In genomic region chr4:115939295-115940102, GRCm38 (mm10) we compare ENCODE assay signal across 8 mouse cellular contexts. TPM values are rescaled to one million over a fixed set of nuclear protein-coding genes. Genes with fewer than 3 reads are reported as not detected.
A peak's percentile ranks its signal among the peaks of the same experiment; 100 is the strongest.
DNase-seq lines count a peak whose midpoint lies in the region; ATAC-seq and TF ChIP-seq lines count a peak whose summit lies in the region.

Gene Dmbx1, minus strand, starts transcription at chr4:115939926.

- peak; percentile 39; the same call in 1 of the 2 replicates for ATAC-seq in embryonic facial prominence, embryonic 13.5 days (ENCODE audit: insufficient number of reproducible peaks, insufficient read depth, low FRiP score, low TSS enrichment, low read depth)
- no peak for ATAC-seq in hindbrain, postnatal 0 days
- ATAC-seq in lung, embryonic 15.5 days (ENCODE audit: borderline replicate concordance, extremely low read depth, low FRiP score, low TSS enrichment), result no peak; the same call in 1 of the 2 replicates
- ATAC-seq in stomach, embryonic 16.5 days (ENCODE audit: insufficient read depth, low FRiP score), result peak; percentile 44; the same call in 1 of the 2 replicates

- TF ChIP-seq CTCF in hindbrain, postnatal 0 days (IDR thresholded peaks at IDR 0.05; ENCODE audit: low read depth), result no peak

- under 1% methylated on average over 71 of the region's 71 CpGs for WGBS in embryonic facial prominence, embryonic 13.5 days
- under 1% methylated on average over 71 of the region's 71 CpGs for WGBS in hindbrain, postnatal 0 days
- WGBS in lung, embryonic 15.5 days, result under 1% methylated on average over 71 of the region's 71 CpGs
- under 1% methylated on average over 70 of the region's 71 CpGs for WGBS in stomach, embryonic 16.5 days

- peak within 1 kb of the TSS; percentile 58 for H3K9ac ChIP-seq in embryonic facial prominence, embryonic 13.5 days
- no peak within 1 kb of the TSS for H3K9ac ChIP-seq in hindbrain, postnatal 0 days (replicated peaks; ENCODE audit: low read length)
- no peak within 1 kb of the TSS for H3K9ac ChIP-seq in lung, embryonic 15.5 days
- no peak within 1 kb of the TSS for H3K9ac ChIP-seq in stomach, embryonic 16.5 days (ENCODE audit: low read length)

- peaks cover 53% of the 10 kb centered on the region for H3K4me1 ChIP-seq in embryonic facial prominence, embryonic 13.5 days
- H3K4me1 ChIP-seq in hindbrain, postnatal 0 days (ENCODE audit: insufficient read depth, low read length), result no peaks in the 10 kb centered on the region
- peaks cover 21% of the 10 kb centered on the region for H3K4me1 ChIP-seq in lung, embryonic 15.5 days
- H3K4me1 ChIP-seq in stomach, embryonic 16.5 days (ENCODE audit: control insufficient read depth, insufficient read depth, low read length), result peaks cover 11% of the 10 kb centered on the region; the same call in 1 of the 2 replicates

- H3K36me3 ChIP-seq in embryonic facial prominence, embryonic 13.5 days, result no peaks in the 10 kb centered on the region
- no peaks in the 10 kb centered on the region for H3K36me3 ChIP-seq in hindbrain, postnatal 0 days (ENCODE audit: insufficient read depth, low read length)
- no peaks in the 10 kb centered on the region for H3K36me3 ChIP-seq in lung, embryonic 15.5 days
- H3K36me3 ChIP-seq in stomach, embryonic 16.5 days (ENCODE audit: control insufficient read depth, insufficient read depth, low read length), result no peaks in the 10 kb centered on the region

- H3K4me2 ChIP-seq in embryonic facial prominence, embryonic 13.5 days, result peak within 1 kb of the TSS; percentile 74
- H3K4me2 ChIP-seq in hindbrain, postnatal 0 days (ENCODE audit: low read depth, low read length), result peak within 1 kb of the TSS; percentile 42
- H3K4me2 ChIP-seq in lung, embryonic 15.5 days, result peak within 1 kb of the TSS; percentile 70
- H3K4me2 ChIP-seq in stomach, embryonic 16.5 days (ENCODE audit: low read depth, low read length), result peak within 1 kb of the TSS; percentile 55

- H3K27me3 ChIP-seq in embryonic facial prominence, embryonic 13.5 days, result peaks cover 99% of the 10 kb centered on the region
- peaks cover 77% of the 10 kb centered on the region for H3K27me3 ChIP-seq in hindbrain, postnatal 0 days (ENCODE audit: insufficient read depth, low read length)
- H3K27me3 ChIP-seq in lung, embryonic 15.5 days, result peaks cover 99% of the 10 kb centered on the region
- peaks cover 98% of the 10 kb centered on the region for H3K27me3 ChIP-seq in stomach, embryonic 16.5 days (ENCODE audit: control insufficient read depth, insufficient read depth, low read length)

- peak; percentile 15 for DNase-seq in right cerebral cortex, postnatal 4 days
- no peak for DNase-seq in right cerebral cortex, adult 2 months (ENCODE audit: low spot score in 2 of 2)
- DNase-seq in hindbrain, postnatal 0 days (ENCODE audit: low spot score), result no peak
- no peak for DNase-seq in thymus, postnatal 25 days
- DNase-seq in layer of hippocampus, postnatal 14 days (ENCODE audit: low spot score in 2 of 2), result no peak

- no peaks in the 10 kb centered on the region for H3K9me3 ChIP-seq in embryonic facial prominence, embryonic 13.5 days
- no peaks in the 10 kb centered on the region for H3K9me3 ChIP-seq in hindbrain, postnatal 0 days (ENCODE audit: low read length)
- no peaks in the 10 kb centered on the region for H3K9me3 ChIP-seq in lung, embryonic 15.5 days
- no peaks in the 10 kb centered on the region for H3K9me3 ChIP-seq in stomach, embryonic 16.5 days (replicated peaks; ENCODE audit: control insufficient read depth, low read length)

- H3K27ac ChIP-seq in embryonic facial prominence, embryonic 13.5 days, result no peak within 1 kb of the TSS; the same call in 1 of the 2 replicates
- no peak within 1 kb of the TSS for H3K27ac ChIP-seq in hindbrain, postnatal 0 days
- H3K27ac ChIP-seq in lung, embryonic 15.5 days, result no peak within 1 kb of the TSS
- H3K27ac ChIP-seq in stomach, embryonic 16.5 days (ENCODE audit: low read length), result no peak within 1 kb of the TSS

- peak within 1 kb of the TSS; percentile 46 for H3K4me3 ChIP-seq in embryonic facial prominence, embryonic 13.5 days
- H3K4me3 ChIP-seq in hindbrain, postnatal 0 days (ENCODE audit: low read length), result peak within 1 kb of the TSS; percentile 25
- H3K4me3 ChIP-seq in lung, embryonic 15.5 days, result peak within 1 kb of the TSS; percentile 38
- H3K4me3 ChIP-seq in stomach, embryonic 16.5 days (replicated peaks; ENCODE audit: low read length), result peak within 1 kb of the TSS; percentile 37

RNA-seq across cellular contexts. Expression of gene Dmbx1, which starts in this region (rescaled TPM):
- polyA plus RNA-seq in embryonic facial prominence, embryonic 13.5 days (2015; fragmentation: Nextera tagmentation; extraction: Ambion mirVana), result 2.4 and 3.9 TPM in 2 replicates
- 3.3 and 4.5 TPM in 2 replicates for total RNA-seq in hindbrain, postnatal 0 days (2014; rRNA removed)
- polyA plus RNA-seq in hindbrain, postnatal 0 days (2015; fragmentation: Nextera tagmentation; extraction: Ambion mirVana), result 3.9 and 4.3 TPM in 2 replicates
- 0.05 TPM in 1 of 2 replicates, not detected in the other for polyA plus RNA-seq in lung, embryonic 15.5 days (2015; fragmentation: Nextera tagmentation; extraction: Ambion mirVana)
- not detected in 2 replicates for polyA plus RNA-seq in stomach, embryonic 16.5 days (2015; fragmentation: Nextera tagmentation; extraction: Ambion mirVana)
- total RNA-seq in layer of hippocampus, postnatal 14 days (2021), result under 1 TPM; 0.14 to 0.21 TPM

Comparison
In these comparisons a context has a peak if more than half of its experiments do, and no peak if none do; other contexts are left out.
1. Peak in ATAC-seq, H3K4me3 ChIP-seq and H3K4me2 ChIP-seq in stomach, embryonic 16.5 days; RNA of the gene not detected or under 1 TPM.